Mouse (Mus musculus): ENCODE results near the gene Bcar1.

DNA sequence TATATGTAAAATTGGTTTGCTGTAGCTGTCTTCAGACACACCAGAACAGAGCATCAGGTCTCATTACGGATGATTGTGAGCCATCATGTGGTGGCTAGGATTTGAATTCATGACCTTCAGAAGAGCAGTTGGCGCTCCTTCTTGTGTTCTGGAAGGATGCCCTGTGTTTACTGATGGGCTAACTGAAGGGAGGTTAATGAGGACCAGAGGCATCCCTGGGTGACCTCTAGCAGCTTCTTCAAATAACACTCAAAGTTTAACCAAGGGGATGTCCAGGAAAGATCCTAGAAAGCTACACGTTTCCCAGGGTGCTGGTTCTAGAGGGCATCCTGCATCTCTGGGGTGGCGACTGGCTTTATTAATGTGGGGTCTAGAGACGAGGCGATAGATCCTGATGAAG, 11.1 kb upstream of the Bcar1 start:
- no peak for TF ChIP-seq CTCF (IDR thresholded peaks at IDR 0.05; ENCODE audit: borderline replicate concordance, control insufficient read depth, extremely low read depth, insufficient read depth, low read length, poor library complexity)
- TF ChIP-seq POLR2A (IDR thresholded peaks at IDR 0.05; ENCODE audit: control insufficient read depth, extremely low read depth, insufficient read depth, low read length, poor library complexity) = no peak
